23 mouse cellular contexts compared by ENCODE assay signal in the genomic region with DNA sequence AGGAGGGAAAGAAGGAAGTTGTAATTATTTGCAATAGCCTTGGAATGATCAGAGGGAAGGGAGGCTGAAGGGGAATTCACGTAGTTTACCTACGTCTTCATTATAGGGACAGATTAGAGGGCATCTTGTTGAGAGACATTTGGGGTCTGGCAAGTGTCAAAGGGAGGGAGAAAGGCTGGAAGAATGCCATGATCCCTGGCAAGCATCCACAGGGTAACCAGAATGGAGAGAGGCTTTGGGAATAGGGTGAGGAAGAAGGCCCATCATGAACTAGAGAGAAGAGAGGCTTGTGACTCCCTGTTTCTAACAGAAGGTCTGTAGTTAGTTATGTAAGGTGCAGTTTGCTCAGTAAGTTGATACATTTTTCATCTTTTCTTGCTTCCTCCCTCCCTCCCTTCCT.
"Had no signal": no experiment of that assay in that cellular context is flagged by ENCODE, and none has a peak within 500 bp of the region (broad histone marks: within the 10 kb centered on the region; RNA-seq: fewer than 3 reads in every experiment).

No protein-coding gene starts in this region.

- ATAC-seq: hindbrain, embryonic 16.5 days; inflammation-experienced regulatory T-cells, adult 6 months; intestine, embryonic 15.5 days; intestine, postnatal 0 days; liver, embryonic 12.5 days had no signal

- H3K4me1 ChIP-seq: heart, embryonic 12.5 days; hindbrain, embryonic 10.5 days; hindbrain, embryonic 12.5 days; intestine, embryonic 15.5 days; limb, embryonic 15.5 days; liver, embryonic 12.5 days had no signal

- H3K9me3 ChIP-seq: heart, embryonic 12.5 days; hindbrain, embryonic 10.5 days; hindbrain, embryonic 12.5 days; intestine, embryonic 15.5 days; kidney, embryonic 15.5 days; limb, embryonic 13.5 days; limb, embryonic 15.5 days; liver, embryonic 12.5 days had no signal

- H3K36me3 ChIP-seq: heart, embryonic 12.5 days; hindbrain, embryonic 10.5 days; hindbrain, embryonic 12.5 days; intestine, embryonic 15.5 days; kidney, embryonic 15.5 days; limb, embryonic 13.5 days; limb, embryonic 15.5 days; liver, embryonic 12.5 days had no signal

- H3K27ac ChIP-seq: gastrocnemius, adult 2 months; hindbrain, embryonic 10.5 days; hindbrain, embryonic 12.5 days; hindbrain, embryonic 14.5 days; intestine, embryonic 15.5 days; kidney, embryonic 15.5 days; kidney, postnatal 0 days; left cerebral cortex, adult 2 months; limb, embryonic 13.5 days; limb, embryonic 15.5 days; liver, embryonic 12.5 days; liver, embryonic 14.5 days had no signal

- H3K27me3 ChIP-seq: hindbrain, embryonic 12.5 days; intestine, embryonic 15.5 days; kidney, embryonic 15.5 days; limb, embryonic 13.5 days; limb, embryonic 15.5 days had no signal

- H3K4me3 ChIP-seq: gastrocnemius, adult 2 months; heart, embryonic 12.5 days; hindbrain, embryonic 10.5 days; hindbrain, embryonic 12.5 days; intestine, embryonic 15.5 days; kidney, embryonic 15.5 days; left cerebral cortex, adult 2 months; limb, embryonic 13.5 days; limb, embryonic 15.5 days; liver, embryonic 12.5 days had no signal

- H3K4me2 ChIP-seq: heart, embryonic 12.5 days; hindbrain, embryonic 12.5 days; hindbrain, embryonic 14.5 days; intestine, embryonic 15.5 days; kidney, embryonic 15.5 days; limb, embryonic 13.5 days; limb, embryonic 15.5 days; liver, embryonic 12.5 days had no signal

- H3K9ac ChIP-seq: heart, embryonic 12.5 days; hindbrain, embryonic 12.5 days; hindbrain, embryonic 14.5 days; intestine, embryonic 15.5 days; kidney, embryonic 15.5 days; limb, embryonic 13.5 days; limb, embryonic 15.5 days; liver, embryonic 12.5 days; liver, embryonic 14.5 days had no signal

- DNase-seq: gastrocnemius, adult 2 months; gastrocnemius, postnatal 10 days; gastrocnemius, postnatal 25 days; heart, adult 18-20 months; heart, postnatal 10 days; heart, postnatal 36 days; layer of hippocampus, adult 9-11 months; layer of hippocampus, postnatal 36 days had no signal
